Mouse (Mus musculus): ENCODE data around the gene Cbfa2t2. TPM values are rescaled to one million over a fixed set of nuclear protein-coding genes. Genes with fewer than 3 reads are reported as not detected.

Cbfa2t2 gene
- polyA plus RNA-seq (2015; fragmentation: Nextera tagmentation; extraction: Ambion mirVana), result 3.9 and 6.0 TPM in 2 replicates

- H3K27ac ChIP-seq (ENCODE audit: low read depth), result peak within 1 kb of the TSS; percentile 97
- ATAC-seq, result peak; percentile 60
- TF ChIP-seq CTCF (IDR thresholded peaks at IDR 0.05; ENCODE audit: low read depth) (no peak), EP300 (IDR thresholded peaks at IDR 0.05; ENCODE audit: low read depth) (no peak)
- DNase-seq, result peak; percentile 75
- no peaks in the 10 kb centered on the region for H3K9me3 ChIP-seq (ENCODE audit: low read length)
- no peaks in the 10 kb centered on the region for H3K27me3 ChIP-seq (ENCODE audit: insufficient read depth, low read length)
- H3K36me3 ChIP-seq (replicated peaks; ENCODE audit: insufficient read depth, low read length), result no peaks in the 10 kb centered on the region
- H3K9ac ChIP-seq (replicated peaks), result peak within 1 kb of the TSS; percentile 97
- peak within 1 kb of the TSS; percentile 98 for H3K4me3 ChIP-seq (ENCODE audit: low read depth, low read length)
- WGBS (ENCODE audit: insufficient replicate concordance), result under 1% methylated on average over 41 of the region's 70 CpGs
- H3K4me1 ChIP-seq (ENCODE audit: insufficient read depth), result peaks cover 20% of the 10 kb centered on the region; the same call in 1 of the 2 replicates
- H3K4me2 ChIP-seq (ENCODE audit: low read depth, low read length), result peak within 1 kb of the TSS; percentile 71
These were observed at the start of gene Cbfa2t2 for GRCm38 (mm10) chr2:154436458-154437190. Gene Cbfa2t2 (plus strand): TSS chr2:154436481.

GRCm38 (mm10) chr2:154390180-154390964 lies 45.9 kb upstream of the Cbfa2t2 start:
- Histone ChIP-seq H3K9ac (replicated peaks) (no peak overlapping the region), H3K9me3 (ENCODE audit: low read length) (no peaks in the 10 kb centered on the region), H3K27ac (ENCODE audit: low read depth) (peak overlapping the region; percentile 78), H3K4me1 (ENCODE audit: insufficient read depth) (peaks cover 6% of the 10 kb centered on the region), H3K36me3 (replicated peaks; ENCODE audit: insufficient read depth, low read length) (no peaks in the 10 kb centered on the region), H3K4me2 (ENCODE audit: low read depth, low read length) (no peak overlapping the region), H3K27me3 (ENCODE audit: insufficient read depth, low read length) (no peaks in the 10 kb centered on the region), H3K4me3 (ENCODE audit: low read depth, low read length) (no peak overlapping the region)
- ATAC-seq, result peak; percentile 96
- WGBS (ENCODE audit: insufficient replicate concordance), result 61% methylated on average over 11 of the region's 11 CpGs
- peak; percentile 28; the same call in 1 of the 2 replicates for TF ChIP-seq EP300 (IDR thresholded peaks at IDR 0.05; ENCODE audit: low read depth)
- no peak for TF ChIP-seq CTCF (IDR thresholded peaks at IDR 0.05; ENCODE audit: low read depth)
- peak; percentile 84 for DNase-seq

GRCm38 (mm10) chr2:154394602-154395001 lies 41.7 kb upstream of the Cbfa2t2 start:
- no peaks in the 10 kb centered on the region for H3K36me3 ChIP-seq (replicated peaks; ENCODE audit: insufficient read depth, low read length)
- H3K9ac ChIP-seq (replicated peaks), result no peak overlapping the region
- no peak overlapping the region for H3K4me3 ChIP-seq (ENCODE audit: low read depth, low read length)
- no peak overlapping the region for H3K27ac ChIP-seq (ENCODE audit: low read depth)
- ATAC-seq, result no peak
- H3K4me1 ChIP-seq (ENCODE audit: insufficient read depth), result peaks cover 6% of the 10 kb centered on the region
- no peak for TF ChIP-seq CTCF (IDR thresholded peaks at IDR 0.05; ENCODE audit: low read depth)
- no peak for TF ChIP-seq EP300 (IDR thresholded peaks at IDR 0.05; ENCODE audit: low read depth)
- no peaks in the 10 kb centered on the region for H3K27me3 ChIP-seq (ENCODE audit: insufficient read depth, low read length)
- DNase-seq, result no peak
- no peak overlapping the region for H3K4me2 ChIP-seq (ENCODE audit: low read depth, low read length)
- no peaks in the 10 kb centered on the region for H3K9me3 ChIP-seq (ENCODE audit: low read length)
- WGBS (ENCODE audit: insufficient replicate concordance), result 71% methylated on average over 3 of the region's 3 CpGs

- ATAC-seq (no peak), DNase-seq (no peak)
- H3K36me3 ChIP-seq (replicated peaks; ENCODE audit: insufficient read depth, low read length), result no peaks in the 10 kb centered on the region
- no peak overlapping the region for H3K27ac ChIP-seq (ENCODE audit: low read depth)
- H3K9me3 ChIP-seq (ENCODE audit: low read length), result no peaks in the 10 kb centered on the region
- no peak overlapping the region for H3K9ac ChIP-seq (replicated peaks)
- no peak overlapping the region for H3K4me3 ChIP-seq (ENCODE audit: low read depth, low read length)
- no peaks in the 10 kb centered on the region for H3K27me3 ChIP-seq (ENCODE audit: insufficient read depth, low read length)
- no peaks in the 10 kb centered on the region for H3K4me1 ChIP-seq (ENCODE audit: insufficient read depth)
- H3K4me2 ChIP-seq (ENCODE audit: low read depth, low read length), result no peak overlapping the region
- no peak for TF ChIP-seq CTCF (IDR thresholded peaks at IDR 0.05; ENCODE audit: low read depth)
- no peak for TF ChIP-seq EP300 (IDR thresholded peaks at IDR 0.05; ENCODE audit: low read depth)
- WGBS (ENCODE audit: insufficient replicate concordance), result 67% methylated on average over 2 of the region's 2 CpGs
These were observed 39.8 kb upstream of the Cbfa2t2 start for GRCm38 (mm10) chr2:154396529-154396928.

GRCm38 (mm10) chr2:154398267-154398666 lies 38.0 kb upstream of the Cbfa2t2 start:
- Histone ChIP-seq H3K27me3 (ENCODE audit: insufficient read depth, low read length) (no peaks in the 10 kb centered on the region), H3K4me1 (ENCODE audit: insufficient read depth) (peaks cover 8% of the 10 kb centered on the region; the same call in 1 of the 2 replicates), H3K9me3 (ENCODE audit: low read length) (no peaks in the 10 kb centered on the region), H3K27ac (ENCODE audit: low read depth) (no peak overlapping the region), H3K36me3 (replicated peaks; ENCODE audit: insufficient read depth, low read length) (no peaks in the 10 kb centered on the region), H3K9ac (replicated peaks) (no peak overlapping the region), H3K4me3 (ENCODE audit: low read depth, low read length) (no peak overlapping the region), H3K4me2 (ENCODE audit: low read depth, low read length) (no peak overlapping the region)
- DNase-seq, result no peak
- 82% methylated on average over 7 of the region's 7 CpGs for WGBS (ENCODE audit: insufficient replicate concordance)
- ATAC-seq, result no peak
- no peak for TF ChIP-seq EP300 (IDR thresholded peaks at IDR 0.05; ENCODE audit: low read depth)
- TF ChIP-seq CTCF (IDR thresholded peaks at IDR 0.05; ENCODE audit: low read depth), result no peak

- H3K36me3 ChIP-seq (replicated peaks; ENCODE audit: insufficient read depth, low read length), result no peaks in the 10 kb centered on the region
- H3K9ac ChIP-seq (replicated peaks), result no peak overlapping the region
- WGBS (ENCODE audit: insufficient replicate concordance), result 89% methylated on average over 2 of the region's 2 CpGs
- peaks cover 8% of the 10 kb centered on the region; the same call in 1 of the 2 replicates for H3K4me1 ChIP-seq (ENCODE audit: insufficient read depth)
- H3K4me3 ChIP-seq (ENCODE audit: low read depth, low read length), result no peak overlapping the region
- H3K27me3 ChIP-seq (ENCODE audit: insufficient read depth, low read length), result no peaks in the 10 kb centered on the region
- no peaks in the 10 kb centered on the region for H3K9me3 ChIP-seq (ENCODE audit: low read length)
- ATAC-seq, result no peak
- no peak for DNase-seq
- no peak overlapping the region for H3K27ac ChIP-seq (ENCODE audit: low read depth)
- no peak overlapping the region for H3K4me2 ChIP-seq (ENCODE audit: low read depth, low read length)
- TF ChIP-seq EP300 (IDR thresholded peaks at IDR 0.05; ENCODE audit: low read depth) (no peak), CTCF (IDR thresholded peaks at IDR 0.05; ENCODE audit: low read depth) (no peak)
These were observed 37.0 kb upstream of the Cbfa2t2 start for GRCm38 (mm10) chr2:154399325-154399724.

Data from liver, postnatal 0 days (tissue).